Mouse (Mus musculus) kidney, embryonic 14.5 days (tissue): ENCODE data around the gene Lmod1. TPM values are rescaled to one million over a fixed set of nuclear protein-coding genes. Genes with fewer than 3 reads are reported as not detected.

Source experiments
- ATAC-seq: fragments of 200-750 bp; cut with Nextera tagmentation; 2 replicates; pipeline ENCODE4 v1.8.0; 2017; ENCODE audit warnings: moderate number of reproducible peaks, mild to moderate bottlenecking, moderate TSS enrichment, moderate library complexity; ENCODE audit not compliant: low FRiP score, low TSS enrichment
- H3K27ac ChIP-seq: fragments of 300-500 bp; sonication (generic); 2 replicates; pipeline ENCODE4 v1.5.1; 2014; ENCODE audit warnings: low read depth, mild to moderate bottlenecking, low read length, moderate library complexity, mixed read lengths
- H3K27me3 ChIP-seq: fragments of 300-500 bp; sonication (generic); 2 replicates; pipeline ENCODE4 v1.6.1; 2014; ENCODE audit warnings: mild to moderate bottlenecking, low read length; ENCODE audit not compliant: control insufficient read depth, insufficient read depth
- H3K36me3 ChIP-seq: fragments of 300-500 bp; sonication (generic); 2 replicates; pipeline ENCODE4 v1.6.1; 2014; ENCODE audit warnings: low read length, mixed read lengths; ENCODE audit not compliant: control insufficient read depth, insufficient read depth
- H3K4me1 ChIP-seq: fragments of 300-500 bp; sonication (generic); 2 replicates; pipeline ENCODE4 v1.6.1; 2014; ENCODE audit warnings: low read length, mixed read lengths; ENCODE audit not compliant: control insufficient read depth, insufficient read depth
- H3K4me2 ChIP-seq: fragments of 300-500 bp; sonication (generic); replicated peaks from 2 replicates; pipeline ENCODE4 v1.6.1; 2014; ENCODE audit warnings: low read depth, mild to moderate bottlenecking, low read length
- H3K4me3 ChIP-seq: fragments of 300-500 bp; sonication (generic); 2 replicates; pipeline ENCODE4 v1.5.1; 2014; ENCODE audit warnings: mild to moderate bottlenecking, low read length
- H3K9ac ChIP-seq: fragments of 300-500 bp; sonication (generic); 2 replicates; pipeline ENCODE4 v1.6.1; 2014; ENCODE audit warnings: low read depth, mild to moderate bottlenecking, low read length, moderate library complexity
- H3K9me3 ChIP-seq: fragments of 300-500 bp; sonication (generic); 2 replicates; pipeline ENCODE4 v1.6.1; 2016; ENCODE audit warnings: low read length; ENCODE audit not compliant: control insufficient read depth
- WGBS: fragments of 180-500 bp; shearing (Covaris S2); extraction: QIAGEN DNeasy Blood & Tissue Kit; methylation state at CpG from one replicate; pipeline ENCODE4 v1.1.7; 2014; 5-methylcytosine and 5-hydroxymethylcytosine counted together
- polyA plus RNA-seq: library from polyadenylated mRNA; unstranded; fragments of >200 nt; fragmentation: Nextera tagmentation; extraction: Ambion mirVana; gene quantifications from 2 replicates; pipeline ENCODE4 v1.2.1, GENCODE M21; 2014

The Lmod1 gene
- polyA plus RNA-seq, 1 experiment from 2014 or later: 0.55 TPM

GRCm38 (mm10) chr1:135312201-135312600 is 12.4 kb upstream of the Lmod1 start:
- peak overlapping the region; percentile 85 for H3K4me3 ChIP-seq
- H3K9me3 ChIP-seq: no peaks in the 10 kb centered on the region
- H3K27me3 ChIP-seq: no peaks in the 10 kb centered on the region
- WGBS: 85% methylated on average over 4 of the region's 4 CpGs
- no peak for ATAC-seq
- peaks cover 25% of the 10 kb centered on the region for H3K36me3 ChIP-seq
- H3K9ac ChIP-seq: peak overlapping the region; percentile 93; the same call in 1 of the 2 replicates
- no peak overlapping the region for H3K27ac ChIP-seq
- peaks cover 8% of the 10 kb centered on the region; the same call in 1 of the 2 replicates for H3K4me1 ChIP-seq
- H3K4me2 ChIP-seq: peak overlapping the region; percentile 45

GRCm38 (mm10) chr1:135313284-135314031 is 11.1 kb upstream of the Lmod1 start, which contains the start of gene Timm17a:
Timm17a (minus strand) TSS chr1:135313778.
- Histone ChIP-seq H3K4me2 (peak within 1 kb of the TSS; percentile 55), H3K4me3 (peak within 1 kb of the TSS; percentile 85), H3K9ac (peak within 1 kb of the TSS; percentile 93), H3K9me3 (no peaks in the 10 kb centered on the region), H3K36me3 (peaks cover 13% of the 10 kb centered on the region), H3K27me3 (no peaks in the 10 kb centered on the region), H3K27ac (peak within 1 kb of the TSS; percentile 71), H3K4me1 (peaks cover 8% of the 10 kb centered on the region; the same call in 1 of the 2 replicates)
- under 1% methylated on average over 51 of the region's 51 CpGs for whole genome bisulfite sequencing
- peak; percentile 100 for ATAC-seq

GRCm38 (mm10) chr1:135323367-135323901 is 1.2 kb upstream of the Lmod1 start:
- H3K4me2 ChIP-seq: no peak overlapping the region
- no peak overlapping the region for H3K4me3 ChIP-seq
- H3K9me3 ChIP-seq: no peaks in the 10 kb centered on the region
- H3K27ac ChIP-seq: no peak overlapping the region
- ATAC-seq: no peak
- WGBS: 68% methylated on average over 7 of the region's 7 CpGs
- H3K27me3 ChIP-seq: no peaks in the 10 kb centered on the region
- peaks cover 8% of the 10 kb centered on the region for H3K4me1 ChIP-seq
- no peak overlapping the region for H3K9ac ChIP-seq
- H3K36me3 ChIP-seq: no peaks in the 10 kb centered on the region

- ATAC-seq: no peak
- Histone ChIP-seq H3K27ac (no peak overlapping the region), H3K9me3 (no peaks in the 10 kb centered on the region), H3K4me1 (peaks cover 8% of the 10 kb centered on the region), H3K27me3 (no peaks in the 10 kb centered on the region), H3K4me2 (no peak overlapping the region), H3K4me3 (no peak overlapping the region), H3K9ac (no peak overlapping the region), H3K36me3 (no peaks in the 10 kb centered on the region)
- WGBS: 84% methylated on average over 2 of the region's 2 CpGs
These were observed 1.3 kb downstream of the Lmod1 start for GRCm38 (mm10) chr1:135325934-135326333.

- H3K9ac ChIP-seq: no peak overlapping the region
- no peak for ATAC-seq
- H3K4me1 ChIP-seq: peaks cover 8% of the 10 kb centered on the region
- H3K4me3 ChIP-seq: no peak overlapping the region
- H3K9me3 ChIP-seq: no peaks in the 10 kb centered on the region
- no peak overlapping the region for H3K4me2 ChIP-seq
- no peaks in the 10 kb centered on the region for H3K27me3 ChIP-seq
- 50% methylated on average over 5 of the region's 5 CpGs for WGBS
- no peak overlapping the region for H3K27ac ChIP-seq
- H3K36me3 ChIP-seq: no peaks in the 10 kb centered on the region
These were observed 3.8 kb downstream of the Lmod1 start for GRCm38 (mm10) chr1:135328368-135328767.

GRCm38 (mm10) chr1:135330578-135330977 is 6.0 kb downstream of the Lmod1 start:
- no peaks in the 10 kb centered on the region for H3K27me3 ChIP-seq
- H3K9me3 ChIP-seq: no peaks in the 10 kb centered on the region
- no peaks in the 10 kb centered on the region for H3K36me3 ChIP-seq
- H3K4me1 ChIP-seq: no peaks in the 10 kb centered on the region
- WGBS: 77% methylated on average over 6 of the region's 6 CpGs
- H3K9ac ChIP-seq: no peak overlapping the region
- no peak overlapping the region for H3K27ac ChIP-seq
- H3K4me2 ChIP-seq: no peak overlapping the region
- ATAC-seq: no peak
- no peak overlapping the region for H3K4me3 ChIP-seq

GRCm38 (mm10) chr1:135341947-135342346 is 17.3 kb downstream of the Lmod1 start:
- WGBS: 32% methylated on average over 8 of the region's 8 CpGs
- Histone ChIP-seq H3K4me2 (no peak overlapping the region), H3K36me3 (no peaks in the 10 kb centered on the region), H3K4me1 (0 out of 2 replicates have a peak, but pooled peaks cover 4% of the 10 kb centered on the region), H3K9ac (no peak overlapping the region), H3K27me3 (no peaks in the 10 kb centered on the region), H3K27ac (no peak overlapping the region), H3K4me3 (no peak overlapping the region), H3K9me3 (no peaks in the 10 kb centered on the region)
- ATAC-seq: no peak

- Histone ChIP-seq H3K36me3 (no peaks in the 10 kb centered on the region), H3K27ac (no peak overlapping the region), H3K4me2 (no peak overlapping the region), H3K27me3 (no peaks in the 10 kb centered on the region), H3K9me3 (no peaks in the 10 kb centered on the region), H3K9ac (no peak overlapping the region), H3K4me3 (no peak overlapping the region), H3K4me1 (0 out of 2 replicates have a peak, but pooled peaks cover 4% of the 10 kb centered on the region)
- 55% methylated on average over 4 of the region's 4 CpGs for WGBS
- ATAC-seq: no peak
These were observed 19.4 kb downstream of the Lmod1 start for GRCm38 (mm10) chr1:135344026-135344425.

GRCm38 (mm10) chr1:135346891-135347290 is 22.3 kb downstream of the Lmod1 start:
- 0 out of 2 replicates have a peak, but pooled peaks cover 4% of the 10 kb centered on the region for H3K4me1 ChIP-seq
- H3K9me3 ChIP-seq: no peaks in the 10 kb centered on the region
- no peak overlapping the region for H3K9ac ChIP-seq
- no peak overlapping the region for H3K4me2 ChIP-seq
- H3K36me3 ChIP-seq: no peaks in the 10 kb centered on the region
- WGBS: 63% methylated on average over 3 of the region's 3 CpGs
- H3K4me3 ChIP-seq: no peak overlapping the region
- no peak for ATAC-seq
- no peak overlapping the region for H3K27ac ChIP-seq
- H3K27me3 ChIP-seq: no peaks in the 10 kb centered on the region
